Mouse (Mus musculus) ovary, adult 10 weeks (tissue): ENCODE results near the gene Dpysl5. TPM values are rescaled to one million over a fixed set of nuclear protein-coding genes. Genes with fewer than 3 reads are reported as not detected.

ENCODE experiments used
- polyA plus RNA-seq: library from polyadenylated mRNA; stranded (reverse); fragments of 350-450 nt; fragmentation: Illumina TruSeq; extraction: RNeasy Lipid Tissue Mini Kit (QIAGEN cat#74804); gene quantifications from one replicate; pipeline ENCODE4 v1.2.3, GENCODE M21; 2014

The Dpysl5 gene
- polyA plus RNA-seq, result 5.2 TPM

DNA sequence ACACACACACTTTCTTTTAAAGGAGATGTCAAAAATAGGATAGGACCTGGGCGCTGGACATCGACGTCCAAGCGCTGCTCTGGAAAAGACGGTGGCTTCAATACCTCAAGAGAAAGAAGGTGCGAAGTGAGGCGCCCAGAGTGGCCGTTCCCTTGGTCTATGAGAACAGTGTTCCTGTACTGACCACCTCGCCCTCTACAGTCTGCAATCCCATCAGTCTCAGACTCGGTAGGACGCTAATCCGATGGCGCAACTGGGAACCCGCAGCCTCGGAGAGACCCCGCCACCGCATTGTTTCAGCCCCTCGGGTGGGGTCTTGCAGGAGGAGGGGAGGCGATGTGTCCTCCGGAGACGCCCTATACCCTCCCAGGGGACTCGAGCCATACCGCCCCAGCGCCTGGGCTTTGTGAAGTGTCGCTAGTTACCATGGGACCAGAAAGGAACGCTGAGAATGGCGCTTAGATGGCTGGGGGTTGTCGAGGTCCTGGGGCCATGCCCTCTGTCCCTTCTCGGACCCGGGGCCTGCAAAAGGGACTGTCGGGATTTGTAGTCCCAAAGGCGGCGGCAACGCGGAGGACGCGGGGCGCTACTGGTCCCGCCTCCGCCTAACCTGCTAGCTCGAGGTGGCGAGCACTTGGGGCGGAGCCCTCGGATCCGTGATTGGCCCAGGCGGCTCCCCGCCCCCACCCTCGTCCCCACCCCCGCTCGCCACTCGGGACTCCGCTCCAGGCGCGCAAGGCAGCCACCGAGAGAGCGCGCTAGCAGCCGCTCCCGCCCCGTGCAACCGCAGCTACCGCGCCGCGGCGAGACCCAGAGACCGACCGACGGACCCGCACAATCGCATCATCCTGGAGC is at the start of gene Dpysl5:
TSS of gene Dpysl5 (plus strand) at position 418 of the 855 bp plus-strand sequence.

DNA sequence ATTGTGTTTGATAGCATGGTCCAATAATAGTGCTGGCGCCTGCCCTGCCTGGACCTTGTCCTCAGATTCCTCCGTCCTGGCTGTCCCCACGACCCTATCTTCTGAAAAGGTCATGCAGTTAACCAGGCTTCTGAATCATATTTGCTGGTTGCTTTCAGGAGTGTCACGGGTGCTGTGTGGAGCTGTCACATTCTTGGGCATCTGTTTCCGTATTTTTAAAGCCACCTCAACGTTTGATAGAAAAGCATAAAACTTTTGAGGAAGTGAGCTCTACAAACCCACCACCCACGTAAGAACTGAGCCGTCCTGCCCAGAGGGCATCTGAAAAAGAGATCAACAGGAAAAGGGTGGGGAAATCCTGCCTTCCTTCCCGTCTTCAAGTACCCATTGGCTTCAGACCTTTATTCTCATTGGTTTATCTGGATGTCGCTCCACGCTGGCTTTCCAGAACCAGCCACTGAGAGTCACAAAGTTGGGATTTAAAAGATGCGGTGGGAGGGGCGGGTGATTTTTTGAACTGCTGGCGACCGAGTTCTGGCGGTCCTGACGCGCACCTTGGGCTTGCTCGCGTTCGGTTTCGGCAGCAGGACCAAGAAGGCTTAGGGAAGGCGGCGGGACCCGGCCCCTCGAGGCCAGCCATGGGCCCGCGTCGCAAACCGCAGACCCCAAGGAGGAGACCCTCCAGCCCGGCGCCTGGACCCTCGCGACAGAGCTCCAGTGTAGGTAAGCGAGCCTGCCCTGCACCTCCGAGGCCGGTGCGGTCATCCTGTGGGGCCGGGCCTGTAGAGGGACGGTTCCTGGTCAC is 44.8 kb upstream of the Dpysl5 start, which contains the start of gene Cenpa:
TSS of gene Cenpa (plus strand) at position 387 of the 805 bp plus-strand sequence.

DNA sequence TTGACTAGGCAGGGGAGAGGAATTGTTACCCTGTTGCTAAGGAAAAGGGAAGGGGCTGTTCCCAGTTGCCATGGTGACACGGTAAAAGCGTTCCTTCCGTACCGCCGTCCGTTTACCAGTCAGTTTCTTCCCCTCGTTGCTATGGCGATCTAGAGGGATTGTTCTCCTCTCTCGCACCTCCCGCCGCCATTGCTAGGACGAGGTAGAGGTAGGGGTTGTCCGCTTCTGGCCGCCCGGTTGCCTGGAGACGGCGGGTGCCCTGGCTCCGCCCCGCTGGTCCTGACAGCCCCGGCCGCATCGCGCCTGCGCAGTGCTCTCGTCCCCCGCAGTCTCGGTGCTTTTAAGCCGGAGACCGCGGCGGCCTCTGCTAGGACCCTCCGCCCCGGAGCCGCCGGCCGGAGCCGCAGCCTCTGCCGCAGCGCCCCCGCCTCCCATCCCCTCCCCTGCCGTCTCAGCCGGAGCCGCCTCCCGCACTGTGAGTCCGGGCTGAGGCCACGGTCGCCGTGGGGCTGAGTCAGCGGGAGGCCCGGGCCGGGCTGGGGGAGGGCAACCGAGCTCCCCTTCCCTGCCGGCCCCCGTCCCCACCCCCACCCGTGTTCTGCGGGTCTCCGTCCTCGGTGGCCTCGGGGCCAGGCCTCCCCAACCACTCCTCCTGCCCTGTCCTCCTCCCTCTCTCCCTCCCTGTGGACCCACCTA is 103.2 kb downstream of the Dpysl5 start, which contains the start of gene Mapre3:
TSS of gene Mapre3 (plus strand) at position 218 of the 696 bp plus-strand sequence.

Other genes starting within 250 kb of the Dpysl5 start
- gene Otof, start 249.6 kb upstream of the Dpysl5 start, polyA plus RNA-seq, result not detected
- gene 1700001C02Rik, start 245.5 kb upstream of the Dpysl5 start, polyA plus RNA-seq, result 1.00 TPM
- gene Cib4, start 165.7 kb upstream of the Dpysl5 start, polyA plus RNA-seq, result not detected
- 6.8 TPM for gene Kcnk3, start 123.4 kb upstream of the Dpysl5 start, polyA plus RNA-seq
- 8.7 TPM for gene Slc35f6, start 63.6 kb upstream of the Dpysl5 start, polyA plus RNA-seq
- gene Cenpa, start 44.8 kb upstream of the Dpysl5 start, polyA plus RNA-seq, result 22.9 TPM
- gene Mapre3, start 103.1 kb downstream of the Dpysl5 start, polyA plus RNA-seq, result 8.6 TPM
- gene Tmem214, start 156.4 kb downstream of the Dpysl5 start, polyA plus RNA-seq, result 29.0 TPM
- 4.3 TPM for gene Agbl5, start 177.1 kb downstream of the Dpysl5 start, polyA plus RNA-seq
- gene Ost4, start 196.2 kb downstream of the Dpysl5 start, polyA plus RNA-seq, result 209 TPM
- not detected for gene Emilin1, start 201.8 kb downstream of the Dpysl5 start, polyA plus RNA-seq
- not detected for gene Khk, start 209.9 kb downstream of the Dpysl5 start, polyA plus RNA-seq
- gene Cgref1, start 234.0 kb downstream of the Dpysl5 start, polyA plus RNA-seq, result not detected
- gene Preb, start 248.8 kb downstream of the Dpysl5 start, polyA plus RNA-seq, result 11.1 TPM